Mouse (Mus musculus) kidney, postnatal 0 days (tissue): ENCODE results near the gene Cacna2d3. TPM values are rescaled to one million over a fixed set of nuclear protein-coding genes. Genes with fewer than 3 reads are reported as not detected.

Experiments used
- ATAC-seq: fragments of 200-750 bp; cut with Nextera tagmentation; replicated peaks from 2 replicates; pipeline ENCODE4 v1.8.0; 2017; ENCODE audit warnings: low read depth, moderate number of reproducible peaks, moderate TSS enrichment, moderate library complexity; ENCODE audit not compliant: low FRiP score
- DNase-seq: peaks from one replicate; pipeline ENCODE4 v3.0.0-alpha.2; 2016; ENCODE audit warnings: low spot score
- H3K27ac ChIP-seq: fragments of 300-500 bp; sonication (generic); 2 replicates; pipeline ENCODE4 v1.5.1; 2014; ENCODE audit warnings: mild to moderate bottlenecking
- H3K27me3 ChIP-seq: fragments of 300-500 bp; sonication (generic); 2 replicates; pipeline ENCODE4 v1.6.1; 2014; ENCODE audit warnings: low read length, mixed read lengths; ENCODE audit not compliant: insufficient read depth
- H3K36me3 ChIP-seq: fragments of 300-500 bp; sonication (generic); 2 replicates; pipeline ENCODE4 v1.6.1; 2014; ENCODE audit warnings: low read length, mixed read lengths; ENCODE audit not compliant: insufficient read depth
- H3K4me1 ChIP-seq: fragments of 300-500 bp; sonication (generic); replicated peaks from 2 replicates; pipeline ENCODE4 v1.6.1; 2014; ENCODE audit warnings: antibody characterized with exemption, low read length, mixed read lengths; ENCODE audit not compliant: insufficient read depth
- H3K4me2 ChIP-seq: fragments of 300-500 bp; sonication (generic); 2 replicates; pipeline ENCODE4 v1.6.1; 2014; ENCODE audit warnings: mild to moderate bottlenecking, low read length, moderate library complexity, mixed read lengths
- H3K4me3 ChIP-seq: fragments of 300-500 bp; sonication (generic); replicated peaks from 2 replicates; pipeline ENCODE4 v1.5.1; 2014; ENCODE audit warnings: low read depth, low read length
- H3K9ac ChIP-seq: fragments of 300-500 bp; sonication (generic); 2 replicates; pipeline ENCODE4 v1.6.1; 2014; ENCODE audit warnings: low read depth, low read length
- H3K9me3 ChIP-seq: fragments of 300-500 bp; sonication (generic); replicated peaks from 2 replicates; pipeline ENCODE4 v1.6.1; 2016; ENCODE audit warnings: low read length, inconsistent platforms, mixed read lengths
- CTCF ChIP-seq: IDR thresholded peaks from 2 replicates; pipeline ENCODE4 v1.5.1; 2016; ENCODE audit warnings: antibody characterized with exemption, low read depth, mild to moderate bottlenecking, moderate library complexity
- WGBS: fragments of 180-500 bp; shearing (Covaris S2); extraction: QIAGEN DNeasy Blood & Tissue Kit; methylation state at CpG from one replicate; pipeline ENCODE4 v1.1.7; 2014; 5-methylcytosine and 5-hydroxymethylcytosine counted together
- polyA plus RNA-seq: library from polyadenylated mRNA; unstranded; fragments of >200 nt; fragmentation: Nextera tagmentation; extraction: Ambion mirVana; gene quantifications from 2 replicates; pipeline ENCODE4 v1.2.1, GENCODE M21; 2015

Gene Cacna2d3
- polyA plus RNA-seq, 1 experiment from 2014 or later = 1.8 TPM

DNA sequence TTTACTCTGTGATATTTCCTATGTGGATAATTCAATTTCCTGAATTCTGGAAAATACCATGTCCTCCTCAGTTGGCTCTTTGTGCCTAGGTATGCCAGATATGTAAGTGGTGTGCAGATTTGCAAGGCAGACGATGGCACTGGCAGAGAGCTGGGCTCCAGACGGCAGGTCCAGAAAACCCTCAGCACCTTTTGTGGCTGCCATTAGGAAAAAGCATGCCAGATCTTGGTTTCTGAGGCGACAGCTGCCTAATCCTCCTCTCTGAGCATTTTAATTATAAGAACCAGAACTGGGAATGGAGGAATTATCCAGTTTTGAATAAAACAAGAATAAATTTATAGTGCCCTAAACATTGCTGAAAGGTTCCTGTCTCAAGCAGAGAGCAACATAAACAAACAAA lies 767.1 kb downstream of the Cacna2d3 start:
- Histone ChIP-seq H3K36me3 (no peaks in the 10 kb centered on the region), H3K9me3 (no peaks in the 10 kb centered on the region), H3K4me1 (no peaks in the 10 kb centered on the region), H3K27ac (no peak overlapping the region), H3K4me3 (no peak overlapping the region), H3K27me3 (no peaks in the 10 kb centered on the region), H3K9ac (no peak overlapping the region), H3K4me2 (no peak overlapping the region)
- ATAC-seq = no peak
- DNase-seq = no peak
- TF ChIP-seq CTCF = no peak
- WGBS = 43% methylated on average over 3 of the region's 3 CpGs

- no peak overlapping the region for H3K4me3 ChIP-seq
- H3K9ac ChIP-seq = no peak overlapping the region
- no peak overlapping the region for H3K4me2 ChIP-seq
- no peaks in the 10 kb centered on the region for H3K27me3 ChIP-seq
- H3K36me3 ChIP-seq = no peaks in the 10 kb centered on the region
- H3K9me3 ChIP-seq = no peaks in the 10 kb centered on the region
- no peak for DNase-seq
- no peak overlapping the region for H3K27ac ChIP-seq
- H3K4me1 ChIP-seq = no peaks in the 10 kb centered on the region
- no peak for ATAC-seq
- no peak for TF ChIP-seq CTCF
- 16% methylated on average over 6 of the region's 6 CpGs for WGBS
Observed at GRCm38 (mm10) chr14:28954086-28954485, 767.6 kb downstream of the Cacna2d3 start.

GRCm38 (mm10) chr14:28953409-28953808 lies 768.3 kb downstream of the Cacna2d3 start:
- Histone ChIP-seq H3K9me3 (no peaks in the 10 kb centered on the region), H3K27me3 (no peaks in the 10 kb centered on the region), H3K9ac (no peak overlapping the region), H3K4me2 (no peak overlapping the region), H3K36me3 (no peaks in the 10 kb centered on the region), H3K4me3 (no peak overlapping the region), H3K27ac (no peak overlapping the region), H3K4me1 (no peaks in the 10 kb centered on the region)
- no peak for TF ChIP-seq CTCF
- DNase-seq (peak; percentile 52), ATAC-seq (no peak)
- 33% methylated on average over 5 of the region's 5 CpGs for WGBS

- WGBS = 78% methylated on average over 2 of the region's 2 CpGs
- TF ChIP-seq CTCF = no peak
- ATAC-seq (peak; percentile 54; the same call in 1 of the 2 replicates), DNase-seq (no peak)
- Histone ChIP-seq H3K27me3 (no peaks in the 10 kb centered on the region), H3K4me1 (no peaks in the 10 kb centered on the region), H3K9me3 (no peaks in the 10 kb centered on the region), H3K27ac (no peak overlapping the region), H3K36me3 (no peaks in the 10 kb centered on the region), H3K4me2 (no peak overlapping the region), H3K9ac (no peak overlapping the region), H3K4me3 (no peak overlapping the region)
Observed at GRCm38 (mm10) chr14:28950499-28950898, 771.2 kb downstream of the Cacna2d3 start.

DNA sequence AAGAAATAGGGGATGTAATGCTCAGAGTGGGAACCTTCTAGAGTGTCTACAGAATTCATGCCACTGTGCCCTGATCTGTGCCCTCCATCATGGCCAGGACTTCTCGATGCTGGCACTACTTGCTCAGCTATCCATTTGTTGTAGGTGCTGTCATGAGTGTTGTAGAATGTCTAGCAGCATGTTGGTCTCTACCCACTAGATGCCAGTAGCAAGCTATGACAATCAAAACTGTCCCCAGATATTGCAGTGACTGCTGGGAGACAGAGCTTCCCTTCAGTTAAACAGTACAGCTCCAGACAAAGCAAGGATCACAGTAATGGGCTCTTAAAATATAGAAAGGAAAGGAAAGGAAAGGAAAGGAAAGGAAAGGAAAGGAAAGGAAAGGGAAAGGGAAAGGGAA lies 771.9 kb downstream of the Cacna2d3 start:
- Histone ChIP-seq H3K9me3 (no peaks in the 10 kb centered on the region), H3K9ac (no peak overlapping the region), H3K4me3 (no peak overlapping the region), H3K4me1 (no peaks in the 10 kb centered on the region), H3K36me3 (no peaks in the 10 kb centered on the region), H3K27ac (no peak overlapping the region), H3K27me3 (no peaks in the 10 kb centered on the region), H3K4me2 (no peak overlapping the region)
- DNase-seq = no peak
- TF ChIP-seq CTCF = peak; percentile 54; the same call in 1 of the 2 replicates
- 92% methylated on average over 1 of the region's 1 CpGs for WGBS
- no peak for ATAC-seq

DNA sequence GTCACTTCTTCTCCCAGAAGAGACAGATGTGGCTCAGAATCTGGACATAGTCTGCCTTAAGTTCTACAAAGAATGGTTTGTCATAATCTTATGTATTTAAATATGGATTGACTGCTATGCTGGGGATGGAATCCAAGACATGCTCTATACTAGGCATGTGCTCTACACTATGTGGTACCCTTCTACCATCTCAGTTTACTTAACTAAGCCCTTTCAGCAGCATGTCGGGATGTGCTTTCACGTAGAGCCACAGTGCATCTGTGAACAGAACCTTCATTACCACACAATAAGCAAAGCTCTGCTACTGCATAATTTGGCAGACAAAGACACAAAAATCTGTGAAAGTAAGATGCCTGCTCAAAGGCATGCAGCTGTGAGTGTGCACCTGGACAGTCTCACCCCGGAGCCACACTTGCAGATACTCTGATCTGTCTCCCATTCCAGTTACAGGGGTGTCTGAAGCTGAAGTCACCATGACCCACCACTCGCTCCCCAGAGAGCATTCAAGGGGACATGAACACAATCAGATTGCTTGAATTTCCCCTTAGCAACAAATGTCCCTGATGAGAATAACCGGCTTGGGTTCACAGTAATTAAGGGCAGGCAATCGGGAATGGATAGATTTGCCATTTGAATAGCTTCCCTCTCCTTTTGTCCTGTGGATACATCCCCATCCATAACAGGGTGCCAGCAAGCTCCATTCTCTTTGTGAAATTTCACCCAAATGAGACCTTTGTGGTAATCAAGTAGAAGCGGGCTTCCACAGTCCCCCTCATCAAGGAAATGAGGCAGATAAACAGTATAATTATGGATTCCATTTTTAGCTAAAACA lies 773.4 kb downstream of the Cacna2d3 start:
- no peaks in the 10 kb centered on the region for H3K36me3 ChIP-seq
- no peaks in the 10 kb centered on the region for H3K9me3 ChIP-seq
- WGBS = 88% methylated on average over 7 of the region's 7 CpGs
- H3K4me1 ChIP-seq = no peaks in the 10 kb centered on the region
- TF ChIP-seq CTCF = no peak
- no peak overlapping the region for H3K4me3 ChIP-seq
- H3K27ac ChIP-seq = no peak overlapping the region
- ATAC-seq (no peak), DNase-seq (no peak)
- no peaks in the 10 kb centered on the region for H3K27me3 ChIP-seq
- H3K4me2 ChIP-seq = no peak overlapping the region
- no peak overlapping the region for H3K9ac ChIP-seq
